In genomic region chr13:99294176-99294575, GRCm38 (mm10) we compare ENCODE assay signal across 24 mouse cellular contexts.
"Had no signal": no experiment of that assay in that cellular context is flagged by ENCODE, and none has a peak within 500 bp of the region (broad histone marks: within the 10 kb centered on the region; RNA-seq: fewer than 3 reads in every experiment).

No protein-coding gene starts in this region.

- H3K27me3 ChIP-seq: heart, embryonic 13.5 days; heart, embryonic 15.5 days; hindbrain, embryonic 13.5 days; hindbrain, embryonic 15.5 days; kidney, embryonic 15.5 days; limb, embryonic 13.5 days; limb, embryonic 15.5 days; liver, embryonic 12.5 days had no signal

- H3K27ac ChIP-seq: gastrocnemius, adult 2 months; heart, embryonic 13.5 days; heart, embryonic 15.5 days; hindbrain, embryonic 13.5 days; hindbrain, embryonic 15.5 days; hindbrain, postnatal 0 days; kidney, embryonic 15.5 days; kidney, postnatal 0 days; limb, embryonic 13.5 days; limb, embryonic 15.5 days; liver, embryonic 12.5 days had no signal

- DNase-seq: gastrocnemius, adult 2 months; gastrocnemius, postnatal 14 days; gastrocnemius, postnatal 36 days; heart, adult 18-20 months; heart, postnatal 14 days; heart, postnatal 36 days; kidney, adult 11 months; kidney, adult 2 months; kidney, adult 9 months; kidney, postnatal 14 days; kidney, postnatal 36 days; layer of hippocampus, adult 9-11 months; layer of hippocampus, postnatal 36 days; left cerebral cortex, postnatal 4 days had no signal

- H3K4me3 ChIP-seq: gastrocnemius, adult 2 months; heart, embryonic 13.5 days; heart, embryonic 15.5 days; hindbrain, embryonic 13.5 days; hindbrain, embryonic 15.5 days; kidney, embryonic 15.5 days; limb, embryonic 13.5 days; limb, embryonic 15.5 days; liver, embryonic 12.5 days had no signal

- H3K36me3 ChIP-seq: heart, embryonic 13.5 days; heart, embryonic 15.5 days; hindbrain, embryonic 13.5 days; hindbrain, embryonic 15.5 days; kidney, embryonic 15.5 days; limb, embryonic 13.5 days; limb, embryonic 15.5 days; liver, embryonic 12.5 days had no signal

- H3K4me1 ChIP-seq: heart, embryonic 15.5 days; hindbrain, embryonic 13.5 days; hindbrain, embryonic 15.5 days; liver, embryonic 12.5 days had no signal
